12 mouse cellular contexts compared by ENCODE assay signal in the genomic region with DNA sequence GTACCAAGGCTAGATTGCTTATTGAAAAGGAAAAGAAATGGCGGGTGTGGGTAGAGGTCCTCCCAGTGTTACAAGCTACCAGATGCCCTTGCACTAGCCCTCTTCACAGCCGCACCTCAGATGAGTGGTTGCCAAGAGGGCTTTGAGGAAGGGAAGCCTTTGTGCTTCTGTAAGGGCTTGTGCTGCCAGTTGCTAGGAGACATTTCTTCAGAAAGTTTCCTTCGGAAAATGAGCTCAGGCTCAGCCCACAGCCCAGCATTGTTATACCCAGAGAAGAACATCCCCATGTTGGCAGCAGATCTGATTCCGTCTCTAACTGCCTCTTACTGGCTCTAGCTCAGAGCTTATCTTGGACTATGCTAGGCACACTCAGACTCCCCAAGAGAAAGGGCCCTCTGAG. TPM values are rescaled to one million over a fixed set of nuclear protein-coding genes. Genes with fewer than 3 reads are reported as not detected.
DNase-seq lines count a peak whose midpoint lies in the region; ATAC-seq and TF ChIP-seq lines count a peak whose summit lies in the region.
"Had no signal": no experiment of that assay in that cellular context is flagged by ENCODE, and none has a peak within 500 bp of the region (broad histone marks: within the 10 kb centered on the region; RNA-seq: fewer than 3 reads in every experiment).

No protein-coding gene starts in this region.

- H3K4me1 ChIP-seq in kidney, postnatal 0 days (replicated peaks; ENCODE audit: insufficient read depth, low read length) = peaks cover 22% of the 10 kb centered on the region
- peaks cover 33% of the 10 kb centered on the region for H3K4me1 ChIP-seq in forebrain, embryonic 10.5 days
- peaks cover 5% of the 10 kb centered on the region for H3K4me1 ChIP-seq in hindbrain, embryonic 14.5 days (replicated peaks; ENCODE audit: control insufficient read depth, insufficient read depth, low read length)
- peaks cover 4% of the 10 kb centered on the region; the same call in 1 of the 2 replicates for H3K4me1 ChIP-seq in midbrain, embryonic 14.5 days (ENCODE audit: control insufficient read depth, insufficient read depth, low read length)

- no peak for DNase-seq in kidney, postnatal 0 days (ENCODE audit: low spot score)
- no peak for DNase-seq in kidney, postnatal 4 days
- no peak for DNase-seq in forebrain, embryonic 10.5 days (ENCODE audit: extremely low spot score, low spot score)
- DNase-seq in hindbrain, embryonic 14.5 days (ENCODE audit: low spot score) = peak; percentile 55
- DNase-seq in midbrain, embryonic 14.5 days = peak; percentile 62
- DNase-seq in embryo, embryonic 10 days (ENCODE audit: low spot score) = no peak
- DNase-seq in retina, postnatal 1 day = no peak
- no peak for DNase-seq in liver
- DNase-seq: right cerebral cortex, postnatal 14 days had no signal

- peak overlapping the region; percentile 78 for H3K27ac ChIP-seq in kidney, postnatal 0 days
- peak overlapping the region; percentile 35; the same call in 1 of the 2 replicates for H3K27ac ChIP-seq in forebrain, embryonic 10.5 days
- no peak overlapping the region for H3K27ac ChIP-seq in hindbrain, embryonic 14.5 days
- H3K27ac ChIP-seq in midbrain, embryonic 14.5 days (replicated peaks; ENCODE audit: low read depth, low read length) = peak overlapping the region; percentile 8
- H3K27ac ChIP-seq: limb, embryonic 12.5 days had no signal

- H3K9me3 ChIP-seq in kidney, postnatal 0 days (replicated peaks; ENCODE audit: low read length) = no peaks in the 10 kb centered on the region
- H3K9me3 ChIP-seq in forebrain, embryonic 10.5 days = no peaks in the 10 kb centered on the region
- no peaks in the 10 kb centered on the region for H3K9me3 ChIP-seq in hindbrain, embryonic 14.5 days (ENCODE audit: control insufficient read depth, low read length)
- H3K9me3 ChIP-seq in midbrain, embryonic 14.5 days (ENCODE audit: control insufficient read depth, low read length) = no peaks in the 10 kb centered on the region
- H3K9me3 ChIP-seq: limb, embryonic 12.5 days had no signal

- no peaks in the 10 kb centered on the region for H3K36me3 ChIP-seq in kidney, postnatal 0 days (ENCODE audit: insufficient read depth, low read length)
- H3K36me3 ChIP-seq in forebrain, embryonic 10.5 days (replicated peaks) = no peaks in the 10 kb centered on the region
- no peaks in the 10 kb centered on the region for H3K36me3 ChIP-seq in hindbrain, embryonic 14.5 days (replicated peaks; ENCODE audit: control insufficient read depth, insufficient read depth)
- H3K36me3 ChIP-seq in midbrain, embryonic 14.5 days (ENCODE audit: control insufficient read depth, insufficient read depth, low read length) = no peaks in the 10 kb centered on the region
- H3K36me3 ChIP-seq: limb, embryonic 12.5 days had no signal

- H3K9ac ChIP-seq in kidney, postnatal 0 days (ENCODE audit: low read depth, low read length) = no peak overlapping the region
- no peak overlapping the region for H3K9ac ChIP-seq in hindbrain, embryonic 14.5 days
- H3K9ac ChIP-seq in midbrain, embryonic 14.5 days (replicated peaks; ENCODE audit: low read length) = no peak overlapping the region
- H3K9ac ChIP-seq: limb, embryonic 12.5 days had no signal

- H3K4me2 ChIP-seq in kidney, postnatal 0 days (ENCODE audit: low read length) = no peak overlapping the region
- no peak overlapping the region for H3K4me2 ChIP-seq in hindbrain, embryonic 14.5 days (replicated peaks)
- no peak overlapping the region for H3K4me2 ChIP-seq in midbrain, embryonic 14.5 days (ENCODE audit: low read length)
- H3K4me2 ChIP-seq: limb, embryonic 12.5 days had no signal

- H3K27me3 ChIP-seq in kidney, postnatal 0 days (ENCODE audit: insufficient read depth, low read length) = no peaks in the 10 kb centered on the region
- no peaks in the 10 kb centered on the region; the same call in 1 of the 2 replicates for H3K27me3 ChIP-seq in forebrain, embryonic 10.5 days (ENCODE audit: poor library complexity, severe bottlenecking)
- H3K27me3 ChIP-seq in hindbrain, embryonic 14.5 days (ENCODE audit: control insufficient read depth, insufficient read depth, low read length) = no peaks in the 10 kb centered on the region
- H3K27me3 ChIP-seq in midbrain, embryonic 14.5 days (ENCODE audit: control insufficient read depth, insufficient read depth, low read length) = no peaks in the 10 kb centered on the region

- H3K4me3 ChIP-seq in kidney, postnatal 0 days (replicated peaks; ENCODE audit: low read depth, low read length) = no peak overlapping the region
- H3K4me3 ChIP-seq in forebrain, embryonic 10.5 days = no peak overlapping the region
- no peak overlapping the region for H3K4me3 ChIP-seq in hindbrain, embryonic 14.5 days (replicated peaks; ENCODE audit: low read length)
- H3K4me3 ChIP-seq in midbrain, embryonic 14.5 days (replicated peaks; ENCODE audit: low read depth, low read length) = no peak overlapping the region
- H3K4me3 ChIP-seq: limb, embryonic 12.5 days had no signal

- ATAC-seq in kidney, postnatal 0 days (replicated peaks; ENCODE audit: low FRiP score, low read depth) = no peak
- ATAC-seq in hindbrain, embryonic 14.5 days (ENCODE audit: low FRiP score) = peak; percentile 55; the same call in 1 of the 2 replicates
- ATAC-seq in midbrain, embryonic 14.5 days (ENCODE audit: low FRiP score, low TSS enrichment) = peak; percentile 59
- ATAC-seq: CD4-positive, CD25-positive, alpha-beta regulatory T cell, adult 4 months had no signal

- no peak for TF ChIP-seq CTCF in kidney, postnatal 0 days (IDR thresholded peaks at IDR 0.05; ENCODE audit: low read depth)

- WGBS in kidney, postnatal 0 days = 67% methylated on average over 4 of the region's 4 CpGs
- 57% methylated on average over 4 of the region's 4 CpGs for WGBS in forebrain, embryonic 10.5 days
- 22% methylated on average over 4 of the region's 4 CpGs for WGBS in hindbrain, embryonic 14.5 days
- 18% methylated on average over 4 of the region's 4 CpGs for WGBS in midbrain, embryonic 14.5 days

RNA-seq across cellular contexts. Expression of a gene that starts 11.7 kb away (rescaled TPM):
- 8.0 and 8.2 TPM in 2 replicates for polyA plus RNA-seq in kidney, postnatal 0 days (2015; fragmentation: Nextera tagmentation; extraction: Ambion mirVana)
- polyA plus RNA-seq in forebrain, embryonic 10.5 days (2016; fragmentation: Nextera tagmentation; extraction: Ambion mirVana) = 0.61 and 0.66 TPM in 2 replicates
- polyA plus RNA-seq in hindbrain, embryonic 14.5 days (2014; fragmentation: Nextera tagmentation; extraction: Ambion mirVana) = 0.16 and 0.47 TPM in 2 replicates
- polyA plus RNA-seq in midbrain, embryonic 14.5 days (2014; fragmentation: Nextera tagmentation; extraction: Ambion mirVana) = 0.08 TPM in 2 replicates
- polyA plus RNA-seq: CD4-positive, CD25-positive, alpha-beta regulatory T cell, adult 4 months had no signal

RNA-seq across cellular contexts. Expression of a gene that starts 49.0 kb away (rescaled TPM):
- 2.2 and 4.3 TPM in 2 replicates for polyA plus RNA-seq in kidney, postnatal 0 days (2015; fragmentation: Nextera tagmentation; extraction: Ambion mirVana)
- 0.15 TPM in 1 of 2 replicates, not detected in the other for polyA plus RNA-seq in forebrain, embryonic 10.5 days (2016; fragmentation: Nextera tagmentation; extraction: Ambion mirVana)
- 0.17 TPM in 1 of 2 replicates, not detected in the other for polyA plus RNA-seq in hindbrain, embryonic 14.5 days (2014; fragmentation: Nextera tagmentation; extraction: Ambion mirVana)
- polyA plus RNA-seq in midbrain, embryonic 14.5 days (2014; fragmentation: Nextera tagmentation; extraction: Ambion mirVana) = 0.18 TPM in 1 of 2 replicates, not detected in the other
- polyA plus RNA-seq: CD4-positive, CD25-positive, alpha-beta regulatory T cell, adult 4 months; heart, embryonic 14.5 days; limb, embryonic 12.5 days had no signal

Comparison
In these comparisons a context has a peak if more than half of its experiments do, and no peak if none do; other contexts are left out.
1. DNase-seq: peak in hindbrain, embryonic 14.5 days (single experiment) and midbrain, embryonic 14.5 days (single experiment); none in kidney, postnatal 0 days (single experiment), kidney, postnatal 4 days (0 of 2), forebrain, embryonic 10.5 days (single experiment), embryo, embryonic 10 days (single experiment), retina, postnatal 1 day (single experiment) and liver (single experiment).